Mouse (Mus musculus): ENCODE measurements around the gene Pnpla6.

DNA sequence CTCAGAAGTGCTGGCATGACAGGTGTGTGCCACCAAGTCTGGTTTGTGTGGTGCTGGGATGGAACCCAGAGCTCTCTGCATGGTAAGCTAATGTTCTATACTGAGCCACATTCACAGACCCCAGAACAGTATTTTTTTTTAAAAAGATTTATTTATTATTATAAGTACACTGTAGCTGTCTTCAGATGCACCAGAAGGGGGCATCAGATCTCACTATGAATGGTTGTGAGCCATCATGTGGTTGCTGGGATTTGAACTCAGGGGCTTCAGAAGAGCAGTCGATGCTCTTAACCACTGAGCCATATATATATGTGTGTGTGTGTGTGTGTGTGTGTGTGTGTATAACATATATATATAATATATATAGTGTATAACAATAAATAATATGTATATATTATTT, 46.3 kb upstream of the Pnpla6 start:
- TF ChIP-seq CTCF (IDR thresholded peaks at IDR 0.05; ENCODE audit: low read depth) (no peak), EP300 (IDR thresholded peaks at IDR 0.05; ENCODE audit: low read depth) (no peak)

All from liver, postnatal 0 days (tissue).